Mouse (Mus musculus) CD4-positive, CD25-positive, alpha-beta regulatory T cell, adult 9 weeks (primary cell): Measurements from ENCODE around the gene Serpini2. TPM values are rescaled to one million over a fixed set of nuclear protein-coding genes. Genes with fewer than 3 reads are reported as not detected.

Experiments used
- polyA plus RNA-seq: library from polyadenylated mRNA; unstranded; fragments of 100-300 nt; shearing (Covaris generic); gene quantifications from one replicate; pipeline ENCODE4 v1.2.1, GENCODE M21; 2017

The Serpini2 gene
- polyA plus RNA-seq: not detected

DNA sequence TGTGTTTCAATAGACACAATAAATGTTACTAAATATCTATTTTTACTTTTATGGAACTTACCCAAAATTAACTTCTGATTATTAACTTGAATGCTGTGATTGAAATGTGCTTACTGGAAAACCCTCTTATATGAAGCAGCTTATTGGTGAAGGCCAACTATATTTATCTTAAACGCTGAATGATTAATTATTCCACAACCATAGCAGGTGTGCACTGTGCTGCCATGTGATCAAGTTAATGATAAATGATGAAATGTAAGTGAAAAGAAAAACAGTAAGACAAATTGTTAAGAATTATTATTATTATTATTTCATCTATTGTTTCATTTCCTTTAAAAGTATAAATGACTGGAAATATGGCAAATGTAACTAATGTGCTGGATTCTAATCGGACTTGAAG, at the start of gene Serpini2:
TSS of gene Serpini2 (minus strand) at position 101 of the 400 bp plus-strand sequence.

Other genes with a start within 250 kb of the Serpini2 start
- gene Zbbx, start 105.0 kb downstream of the Serpini2 start, polyA plus RNA-seq: not detected
- 0.32 TPM for gene Wdr49, start 212.1 kb upstream of the Serpini2 start, polyA plus RNA-seq